13 mouse cellular contexts compared by ENCODE assay signal in genomic region chr13:97291354-97291753, GRCm38 (mm10). TPM values are rescaled to one million over a fixed set of nuclear protein-coding genes. Genes with fewer than 3 reads are reported as not detected.
A peak's percentile ranks its signal among the peaks of the same experiment; 100 is the strongest.
DNase-seq lines count a peak whose midpoint lies in the region; ATAC-seq and TF ChIP-seq lines count a peak whose summit lies in the region.
"Had no signal": no experiment of that assay in that cellular context is flagged by ENCODE, and none has a peak within 500 bp of the region (broad histone marks: within the 10 kb centered on the region; RNA-seq: fewer than 3 reads in every experiment).

No protein-coding gene starts in this region.

- H3K36me3 ChIP-seq in hindbrain, embryonic 10.5 days = no peaks in the 10 kb centered on the region
- H3K36me3 ChIP-seq in hindbrain, embryonic 14.5 days (replicated peaks; ENCODE audit: control insufficient read depth, insufficient read depth) = no peaks in the 10 kb centered on the region
- no peaks in the 10 kb centered on the region for H3K36me3 ChIP-seq in forebrain, embryonic 16.5 days (ENCODE audit: control insufficient read depth, insufficient read depth)
- no peaks in the 10 kb centered on the region for H3K36me3 ChIP-seq in midbrain, embryonic 13.5 days
- H3K36me3 ChIP-seq: liver, embryonic 12.5 days had no signal

- no peak for DNase-seq in hindbrain, embryonic 10.5 days (ENCODE audit: low spot score)
- DNase-seq in hindbrain, embryonic 14.5 days (ENCODE audit: low spot score) = no peak
- DNase-seq in brain, embryonic 14.5 days (ENCODE audit: low read depth) = peak; percentile 44
- no peak for DNase-seq in adrenal gland, adult 2 months
- DNase-seq in layer of hippocampus, adult 2 months (ENCODE audit: low spot score in 2 of 2) = no peak
- no peak for DNase-seq in thymus, postnatal 0 days (ENCODE audit: low spot score)
- DNase-seq: cerebellum, adult 11-12 months; kidney, postnatal 25 days; thymus, postnatal 14 days had no signal

- 80% methylated on average over 17 of the region's 17 CpGs for WGBS in hindbrain, embryonic 10.5 days
- 80% methylated on average over 17 of the region's 17 CpGs for WGBS in hindbrain, embryonic 14.5 days
- WGBS in forebrain, embryonic 16.5 days = 77% methylated on average over 17 of the region's 17 CpGs
- 80% methylated on average over 17 of the region's 17 CpGs for WGBS in midbrain, embryonic 13.5 days

- no peak for ATAC-seq in hindbrain, embryonic 14.5 days (ENCODE audit: low FRiP score)
- ATAC-seq in forebrain, embryonic 16.5 days = 0 out of 2 replicates have a peak, but pooled peaks have one; percentile 19
- peak; percentile 29; the same call in 1 of the 2 replicates for ATAC-seq in midbrain, embryonic 13.5 days
- ATAC-seq: CD4-positive, CD25-positive, alpha-beta regulatory T cell, adult 4 months; liver, embryonic 12.5 days had no signal

- no peak for TF ChIP-seq CTCF in brain, embryonic 14.5 days (IDR thresholded peaks at IDR 0.05; ENCODE audit: borderline replicate concordance, extremely low read depth, insufficient read depth, insufficient read length)
- no peak for TF ChIP-seq CTCF in layer of hippocampus, adult 2 months (conservative IDR thresholded peaks at IDR 0.05)

- peaks cover 11% of the 10 kb centered on the region; the same call in 1 of the 2 replicates for H3K27me3 ChIP-seq in hindbrain, embryonic 10.5 days (ENCODE audit: insufficient read depth, poor library complexity, severe bottlenecking)
- H3K27me3 ChIP-seq in hindbrain, embryonic 14.5 days (ENCODE audit: control insufficient read depth, insufficient read depth, low read length) = no peaks in the 10 kb centered on the region
- H3K27me3 ChIP-seq in forebrain, embryonic 16.5 days (replicated peaks; ENCODE audit: control insufficient read depth, insufficient read depth, low read length) = no peaks in the 10 kb centered on the region
- no peaks in the 10 kb centered on the region for H3K27me3 ChIP-seq in midbrain, embryonic 13.5 days
- H3K27me3 ChIP-seq: liver, embryonic 12.5 days had no signal

- no peak overlapping the region for H3K4me3 ChIP-seq in hindbrain, embryonic 10.5 days
- no peak overlapping the region for H3K4me3 ChIP-seq in hindbrain, embryonic 14.5 days (replicated peaks; ENCODE audit: low read length)
- no peak overlapping the region for H3K4me3 ChIP-seq in forebrain, embryonic 16.5 days (replicated peaks; ENCODE audit: low read length)
- H3K4me3 ChIP-seq in midbrain, embryonic 13.5 days (replicated peaks) = no peak overlapping the region
- H3K4me3 ChIP-seq in layer of hippocampus, adult 2 months = no peak overlapping the region
- H3K4me3 ChIP-seq: liver, embryonic 12.5 days had no signal

- no peak overlapping the region for H3K9ac ChIP-seq in hindbrain, embryonic 14.5 days
- no peak overlapping the region for H3K9ac ChIP-seq in forebrain, embryonic 16.5 days (replicated peaks; ENCODE audit: low read depth, low read length)
- H3K9ac ChIP-seq in midbrain, embryonic 13.5 days (replicated peaks) = 0 out of 2 replicates have a peak overlapping the region, but pooled peaks have one; percentile 41
- H3K9ac ChIP-seq: liver, embryonic 12.5 days had no signal

- peak overlapping the region; percentile 82 for H3K27ac ChIP-seq in hindbrain, embryonic 10.5 days
- H3K27ac ChIP-seq in hindbrain, embryonic 14.5 days = no peak overlapping the region
- H3K27ac ChIP-seq in forebrain, embryonic 16.5 days (ENCODE audit: low read length) = no peak overlapping the region; the same call in 1 of the 2 replicates
- H3K27ac ChIP-seq in midbrain, embryonic 13.5 days = peak overlapping the region; percentile 60
- no peak overlapping the region for H3K27ac ChIP-seq in layer of hippocampus, adult 2 months
- H3K27ac ChIP-seq: liver, embryonic 12.5 days had no signal

- H3K9me3 ChIP-seq in hindbrain, embryonic 10.5 days = no peaks in the 10 kb centered on the region
- no peaks in the 10 kb centered on the region for H3K9me3 ChIP-seq in hindbrain, embryonic 14.5 days (ENCODE audit: control insufficient read depth, low read length)
- no peaks in the 10 kb centered on the region for H3K9me3 ChIP-seq in forebrain, embryonic 16.5 days (ENCODE audit: control insufficient read depth, low read length)
- no peaks in the 10 kb centered on the region for H3K9me3 ChIP-seq in midbrain, embryonic 13.5 days
- H3K9me3 ChIP-seq: liver, embryonic 12.5 days had no signal

- peaks cover 47% of the 10 kb centered on the region for H3K4me1 ChIP-seq in hindbrain, embryonic 10.5 days (replicated peaks)
- peaks cover 20% of the 10 kb centered on the region; the same call in 1 of the 2 replicates for H3K4me1 ChIP-seq in hindbrain, embryonic 14.5 days (replicated peaks; ENCODE audit: control insufficient read depth, insufficient read depth, low read length)
- H3K4me1 ChIP-seq in forebrain, embryonic 16.5 days (replicated peaks; ENCODE audit: control insufficient read depth, insufficient read depth, low read length) = peaks cover 13% of the 10 kb centered on the region
- H3K4me1 ChIP-seq in midbrain, embryonic 13.5 days (replicated peaks) = peaks cover 35% of the 10 kb centered on the region

- no peak for TF ChIP-seq POLR2A in brain, embryonic 14.5 days (IDR thresholded peaks at IDR 0.05; ENCODE audit: borderline replicate concordance, extremely low read depth, insufficient read depth, insufficient read length, poor library complexity, severe bottlenecking)

- H3K4me2 ChIP-seq in hindbrain, embryonic 14.5 days (replicated peaks) = no peak overlapping the region
- no peak overlapping the region for H3K4me2 ChIP-seq in forebrain, embryonic 16.5 days (ENCODE audit: low read length)
- H3K4me2 ChIP-seq in midbrain, embryonic 13.5 days (replicated peaks) = no peak overlapping the region
- H3K4me2 ChIP-seq: liver, embryonic 12.5 days had no signal

RNA-seq across cellular contexts. Expression of gene Enc1, which starts 50.4 kb away (rescaled TPM):
- 11.2 and 18.6 TPM in 2 replicates for polyA plus RNA-seq in hindbrain, embryonic 10.5 days (2016; fragmentation: Nextera tagmentation; extraction: Ambion mirVana)
- polyA plus RNA-seq in hindbrain, embryonic 14.5 days (2014; fragmentation: Nextera tagmentation; extraction: Ambion mirVana) = 80.5 and 82.4 TPM in 2 replicates
- polyA plus RNA-seq in brain, embryonic 14.5 days (2012; rRNA removed) = 249 and 303 TPM in 2 replicates
- polyA plus RNA-seq in forebrain, embryonic 16.5 days (2015; fragmentation: Nextera tagmentation; extraction: Ambion mirVana) = 133 and 143 TPM in 2 replicates
- polyA plus RNA-seq in midbrain, embryonic 13.5 days (2015; fragmentation: Nextera tagmentation; extraction: Ambion mirVana) = 50.2 and 52.1 TPM in 2 replicates
- total RNA-seq in adrenal gland, adult 2 months (2021) = 10 to 100 TPM in 1 of 2 experiments, 1 to 10 TPM in 1; 6.6 to 13.2 TPM
- polyA plus RNA-seq in adrenal gland, adult 2 months (2012; rRNA removed) = 4.6 and 5.8 TPM in 2 replicates
- 100 to 1,000 TPM; 744 to 746 TPM for total RNA-seq in layer of hippocampus, adult 2 months (2021)
- 1.9 and 2.0 TPM in 2 replicates for polyA plus RNA-seq in thymus, postnatal 0 days (2015; fragmentation: Nextera tagmentation; extraction: Ambion mirVana)

Comparison
In these comparisons a context has a peak if more than half of its experiments do, and no peak if none do; other contexts are left out.
1. H3K27ac ChIP-seq: peak in hindbrain, embryonic 10.5 days (single experiment) and midbrain, embryonic 13.5 days (single experiment); none in hindbrain, embryonic 14.5 days (single experiment), forebrain, embryonic 16.5 days (single experiment) and layer of hippocampus, adult 2 months (single experiment).